Mouse (Mus musculus): ENCODE measurements around the gene Lyrm1. TPM values are rescaled to one million over a fixed set of nuclear protein-coding genes. Genes with fewer than 3 reads are reported as not detected.

Lyrm1 gene
- total and polyA plus RNA-seq, 3 experiments: 4.6 to 10.9 (median 7.9) TPM

DNA sequence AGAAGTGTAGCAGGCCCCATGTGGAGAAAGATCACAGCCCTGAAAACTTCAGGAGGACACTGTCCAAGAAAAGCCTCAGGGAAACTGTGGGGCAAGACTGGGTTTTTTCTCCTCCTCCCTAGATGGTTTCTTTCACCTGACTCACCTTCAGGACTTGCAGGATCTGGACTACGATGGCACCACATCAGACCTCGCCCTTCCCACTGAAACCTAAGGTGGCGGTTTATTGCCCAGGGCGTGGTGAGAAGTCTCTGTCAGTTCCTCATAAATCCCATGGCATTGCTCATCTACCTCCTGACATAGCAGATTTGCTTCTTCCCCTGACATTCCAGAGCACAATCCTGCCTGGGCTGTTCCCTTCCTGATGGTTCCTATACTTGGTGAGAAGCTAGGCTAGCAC is 63.8 kb downstream of the Lyrm1 start:
- dilution Hi-C loops (cut with MboI; ENCODE audit: extremely low pct_ligation_motif_present, extremely low pct_unique_long_range_greater_than_20kb, low sequenced_read_pairs) (no loop called here), in situ Hi-C loops (cut with MboI; ENCODE audit: low pct_ligation_motif_present, low pct_unique_long_range_greater_than_20kb, low sequenced_read_pairs) (no loop called here)
- Histone ChIP-seq H3K4me1 (ENCODE audit: control insufficient read depth in 1 of 2, insufficient read depth in 2 of 2) (peaks cover 0 to 2% of the 10 kb centered on the region in 2 experiments; a peak in 1 of 4 replicates), H3K27ac (ENCODE audit: insufficient read depth, low read depth) (no peak overlapping the region), H3K4me3 (replicated peaks in 1 of 3; ENCODE audit: low read depth in 2 of 3, low read length in 2 of 3, poor library complexity in 1 of 3) (no peak overlapping the region), H3K79me2 (replicated peaks; ENCODE audit: control insufficient read depth, extremely low read depth, insufficient read depth, poor library complexity, severe bottlenecking) (no peaks in the 10 kb centered on the region), H3K9ac (ENCODE audit: insufficient read depth, low read depth) (no peak overlapping the region), H3K27me3 (replicated peaks) (no peaks in the 10 kb centered on the region), H3K4me2 (ENCODE audit: insufficient read depth, low read depth, poor library complexity, severe bottlenecking) (no peak overlapping the region), H3K9me3 (replicated peaks; ENCODE audit: low read length) (no peaks in the 10 kb centered on the region), H3K36me3 (replicated peaks in 1 of 2; ENCODE audit: control insufficient read depth in 1 of 2, insufficient read depth in 1 of 2, low read length in 1 of 2) (no peaks in the 10 kb centered on the region)
- no peak for DNase-seq (ENCODE audit: extremely low read depth)
- TF ChIP-seq MYC (IDR thresholded peaks at IDR 0.05; ENCODE audit: low read depth, low read length) (no peak), POLR2AphosphoS2 (IDR thresholded peaks at IDR 0.05; ENCODE audit: low read depth, low read length) (no peak), ZC3H11A (IDR thresholded peaks at IDR 0.05; ENCODE audit: low read depth, low read length) (no peak), MAZ (IDR thresholded peaks at IDR 0.05; ENCODE audit: low read depth, low read length) (no peak), CHD1 (IDR thresholded peaks at IDR 0.05; ENCODE audit: low read depth, low read length) (no peak), JUN (IDR thresholded peaks at IDR 0.05; ENCODE audit: insufficient read depth, low read depth, low read length) (no peak), IRF4 (IDR thresholded peaks at IDR 0.05; ENCODE audit: low read depth, low read length) (no peak), PAX5 (IDR thresholded peaks at IDR 0.05; ENCODE audit: low read length) (no peak), HCFC1 (IDR thresholded peaks at IDR 0.05; ENCODE audit: low read depth, low read length) (no peak), ELF1 (IDR thresholded peaks at IDR 0.05; ENCODE audit: low read depth, low read length) (no peak), JUND (conservative IDR thresholded peaks at IDR 0.05; ENCODE audit: low read depth, low read length) (no peak), ETS1 (conservative IDR thresholded peaks at IDR 0.05; ENCODE audit: low read depth, low read length) (no peak), USF2 (conservative IDR thresholded peaks at IDR 0.05; ENCODE audit: low read depth, low read length) (no peak), CHD2 (IDR thresholded peaks at IDR 0.05; ENCODE audit: low read length) (no peak), TCF12 (IDR thresholded peaks at IDR 0.05; ENCODE audit: low read depth, low read length) (no peak), MAX (IDR thresholded peaks at IDR 0.05; ENCODE audit: low read length) (no peak), RAD21 (IDR thresholded peaks at IDR 0.05; ENCODE audit: low read depth, low read length) (no peak), SMC3 (IDR thresholded peaks at IDR 0.05; ENCODE audit: low read depth, low read length) (no peak), MAFK (IDR thresholded peaks at IDR 0.05; ENCODE audit: insufficient replicate concordance, low read length) (no peak), KAT2A (IDR thresholded peaks at IDR 0.05; ENCODE audit: insufficient replicate concordance, low read length) (no peak)

DNA sequence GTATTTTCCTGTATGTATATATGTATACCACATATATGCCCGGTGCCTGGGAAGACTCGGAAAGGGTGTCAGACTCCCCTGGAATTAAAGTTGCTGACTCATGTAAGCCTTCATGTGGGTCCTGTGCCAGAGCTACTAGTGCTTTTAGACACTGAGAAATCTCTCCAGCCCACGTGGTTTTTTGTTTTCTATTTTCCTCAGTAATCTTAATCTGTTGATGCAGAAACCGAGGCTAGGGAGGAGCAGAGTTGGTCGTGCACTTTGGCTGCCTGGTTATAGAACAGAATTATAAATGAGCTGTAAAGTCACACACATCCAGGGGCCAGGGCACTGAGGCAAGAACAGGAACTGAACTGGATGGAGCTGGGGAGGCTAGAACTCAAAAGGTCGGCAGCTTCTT is 64.3 kb downstream of the Lyrm1 start:
- no peak overlapping the region for H3K9ac ChIP-seq (ENCODE audit: insufficient read depth, low read depth)
- H3K4me1 ChIP-seq (ENCODE audit: control insufficient read depth in 1 of 2, insufficient read depth in 2 of 2): no peaks in the 10 kb centered on the region
- dilution Hi-C loops (cut with MboI; ENCODE audit: extremely low pct_ligation_motif_present, extremely low pct_unique_long_range_greater_than_20kb, low sequenced_read_pairs) (no loop called here), in situ Hi-C loops (cut with MboI; ENCODE audit: low pct_ligation_motif_present, low pct_unique_long_range_greater_than_20kb, low sequenced_read_pairs) (no loop called here)
- no peak overlapping the region for H3K4me2 ChIP-seq (ENCODE audit: insufficient read depth, low read depth, poor library complexity, severe bottlenecking)
- no peaks in the 10 kb centered on the region for H3K79me2 ChIP-seq (replicated peaks; ENCODE audit: control insufficient read depth, extremely low read depth, insufficient read depth, poor library complexity, severe bottlenecking)
- H3K4me3 ChIP-seq (replicated peaks in 1 of 3; ENCODE audit: low read depth in 2 of 3, low read length in 2 of 3, poor library complexity in 1 of 3): no peak overlapping the region
- H3K27me3 ChIP-seq (replicated peaks): no peaks in the 10 kb centered on the region
- TF ChIP-seq JUN (IDR thresholded peaks at IDR 0.05; ENCODE audit: insufficient read depth, low read depth, low read length) (no peak), MXI1 (IDR thresholded peaks at IDR 0.05; ENCODE audit: low read depth, low read length) (no peak), JUND (conservative IDR thresholded peaks at IDR 0.05; ENCODE audit: low read depth, low read length) (no peak), ZKSCAN1 (IDR thresholded peaks at IDR 0.05; ENCODE audit: borderline replicate concordance, low read depth, low read length) (no peak), USF1 (IDR thresholded peaks at IDR 0.05; ENCODE audit: low read depth, low read length) (no peak), ETS1 (conservative IDR thresholded peaks at IDR 0.05; ENCODE audit: low read depth, low read length) (no peak), PAX5 (IDR thresholded peaks at IDR 0.05; ENCODE audit: low read length) (no peak), ELF1 (IDR thresholded peaks at IDR 0.05; ENCODE audit: low read depth, low read length) (no peak), BHLHE40 (IDR thresholded peaks at IDR 0.05; ENCODE audit: low read depth, low read length) (no peak), USF2 (conservative IDR thresholded peaks at IDR 0.05; ENCODE audit: low read depth, low read length) (no peak), KAT2A (IDR thresholded peaks at IDR 0.05; ENCODE audit: insufficient replicate concordance, low read length) (no peak), NRF1 (IDR thresholded peaks at IDR 0.05; ENCODE audit: low read depth, low read length) (no peak), TBP (conservative IDR thresholded peaks at IDR 0.05; ENCODE audit: low read depth, low read length) (no peak)
- H3K9me3 ChIP-seq (replicated peaks; ENCODE audit: low read length): no peaks in the 10 kb centered on the region
- DNase-seq (ENCODE audit: extremely low read depth): no peak
- H3K27ac ChIP-seq (ENCODE audit: insufficient read depth, low read depth): no peak overlapping the region
- H3K36me3 ChIP-seq (replicated peaks in 1 of 2; ENCODE audit: control insufficient read depth in 1 of 2, insufficient read depth in 1 of 2, low read length in 1 of 2): no peaks in the 10 kb centered on the region

Data from CH12.LX (cell line).